Mouse (Mus musculus): Measurements from ENCODE around the gene Nr2c1.

The Nr2c1 gene

DNA sequence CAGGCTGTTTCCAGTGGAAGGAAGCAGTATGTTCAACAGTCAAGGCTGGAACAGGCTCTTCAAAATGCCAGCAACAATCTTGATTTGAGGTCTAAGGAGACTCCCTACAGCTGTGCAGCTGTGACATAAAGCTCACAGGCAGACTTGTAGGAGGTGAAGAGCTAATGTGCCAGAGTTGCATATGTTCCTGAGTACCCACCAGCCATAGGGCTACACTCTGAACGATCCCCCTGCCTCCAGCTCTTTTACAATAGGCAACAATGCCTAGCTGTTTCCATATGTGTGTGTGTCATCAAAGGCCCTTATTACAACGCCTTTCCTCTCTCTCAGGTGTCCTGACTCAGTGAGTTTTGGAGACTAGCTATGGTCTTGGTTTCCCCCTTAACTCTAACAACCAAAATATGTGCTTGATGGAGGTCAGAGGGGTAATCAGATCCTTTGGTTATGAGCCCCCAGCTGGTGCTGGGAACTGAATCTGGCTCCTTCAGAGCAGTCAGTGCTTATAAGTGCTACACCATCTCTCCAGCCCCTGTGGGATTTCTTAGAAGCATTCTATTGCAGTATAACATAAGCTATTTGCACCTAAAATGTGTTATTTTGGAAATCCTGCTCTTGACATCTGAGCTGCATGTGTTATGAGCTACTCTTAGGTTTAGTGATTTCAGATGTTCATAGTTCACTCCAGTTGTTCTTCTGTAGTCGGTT lies 7.4 kb upstream of the Nr2c1 start:
- DNase-seq (ENCODE audit: low spot score in 2 of 2) = no peak

- DNase-seq (ENCODE audit: low spot score in 2 of 2) = no peak
These were observed 5.4 kb upstream of the Nr2c1 start for GRCm38 (mm10) chr10:94142427-94142826.

- DNase-seq (ENCODE audit: low spot score in 2 of 2) = peak in 1 of 2 experiments; percentile 14
These were observed 3.2 kb upstream of the Nr2c1 start for GRCm38 (mm10) chr10:94144581-94144980.

- no peak for DNase-seq (ENCODE audit: low spot score in 2 of 2)
These were observed 450 bp upstream of the Nr2c1 start for GRCm38 (mm10) chr10:94147391-94147755.

DNA sequence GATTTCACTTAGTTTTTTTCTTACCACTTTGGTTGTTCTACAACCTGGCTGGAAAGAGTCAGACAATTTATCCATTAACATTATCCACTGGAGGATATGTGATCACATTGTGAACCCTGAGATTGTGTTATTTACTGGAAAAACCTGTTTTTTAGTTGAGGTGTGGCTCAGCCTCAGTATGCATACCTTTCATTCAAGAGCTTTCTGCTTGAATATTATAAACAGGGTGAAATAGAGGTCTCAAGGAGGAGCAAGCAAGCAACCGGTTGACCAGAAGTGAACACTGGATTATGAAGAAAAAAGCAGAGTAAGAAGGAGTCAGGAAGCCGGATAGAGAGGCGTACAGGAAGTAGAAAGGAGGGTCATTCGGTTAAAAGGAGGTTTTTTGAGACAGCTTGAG lies 3.7 kb downstream of the Nr2c1 start:
- DNase-seq (ENCODE audit: low spot score in 2 of 2) = no peak

GRCm38 (mm10) chr10:94153841-94154240 lies 6.0 kb downstream of the Nr2c1 start:
- DNase-seq (ENCODE audit: low spot score in 2 of 2) = no peak

DNA sequence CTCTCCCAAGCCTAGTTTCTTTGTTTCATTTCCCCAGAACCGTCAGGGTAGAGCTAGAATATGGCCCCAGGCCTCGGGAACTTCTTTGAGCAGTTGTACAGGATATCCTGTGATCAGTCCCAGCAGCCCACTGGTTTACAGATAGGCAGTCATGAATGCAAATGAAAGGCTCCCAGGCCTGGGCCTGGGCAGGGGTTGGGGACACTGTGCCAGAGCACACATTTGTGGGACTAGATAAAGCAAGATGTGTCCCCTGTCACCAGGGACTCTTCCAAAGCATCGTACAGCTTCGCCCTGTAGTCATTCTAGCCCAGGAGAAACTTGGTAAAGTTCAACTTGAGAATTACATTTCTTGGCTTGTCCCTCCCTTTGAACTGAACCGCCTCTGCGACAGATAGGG lies 11.1 kb downstream of the Nr2c1 start:
- no peak for DNase-seq (ENCODE audit: low spot score in 2 of 2)

DNA sequence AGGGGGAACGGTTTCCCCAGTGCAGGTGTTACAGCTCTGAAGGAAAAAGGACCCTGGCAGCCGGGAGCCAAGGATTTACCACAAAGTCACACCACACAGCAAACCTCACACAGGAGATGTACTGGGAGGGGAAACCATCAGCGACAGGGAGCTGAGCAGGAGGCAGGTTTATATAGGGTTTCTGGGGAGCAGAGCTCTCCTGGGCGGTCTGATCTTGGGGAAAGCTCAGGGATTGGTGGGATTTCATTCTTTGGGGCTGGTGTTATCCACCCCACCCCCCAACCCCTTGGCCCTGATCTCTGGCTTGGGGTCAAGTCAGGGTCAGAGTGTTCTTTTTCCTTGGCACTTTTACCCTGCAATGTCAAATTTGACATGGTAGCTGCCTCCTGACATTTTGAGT lies 11.6 kb downstream of the Nr2c1 start:
- DNase-seq (ENCODE audit: low spot score in 2 of 2) = no peak

DNA sequence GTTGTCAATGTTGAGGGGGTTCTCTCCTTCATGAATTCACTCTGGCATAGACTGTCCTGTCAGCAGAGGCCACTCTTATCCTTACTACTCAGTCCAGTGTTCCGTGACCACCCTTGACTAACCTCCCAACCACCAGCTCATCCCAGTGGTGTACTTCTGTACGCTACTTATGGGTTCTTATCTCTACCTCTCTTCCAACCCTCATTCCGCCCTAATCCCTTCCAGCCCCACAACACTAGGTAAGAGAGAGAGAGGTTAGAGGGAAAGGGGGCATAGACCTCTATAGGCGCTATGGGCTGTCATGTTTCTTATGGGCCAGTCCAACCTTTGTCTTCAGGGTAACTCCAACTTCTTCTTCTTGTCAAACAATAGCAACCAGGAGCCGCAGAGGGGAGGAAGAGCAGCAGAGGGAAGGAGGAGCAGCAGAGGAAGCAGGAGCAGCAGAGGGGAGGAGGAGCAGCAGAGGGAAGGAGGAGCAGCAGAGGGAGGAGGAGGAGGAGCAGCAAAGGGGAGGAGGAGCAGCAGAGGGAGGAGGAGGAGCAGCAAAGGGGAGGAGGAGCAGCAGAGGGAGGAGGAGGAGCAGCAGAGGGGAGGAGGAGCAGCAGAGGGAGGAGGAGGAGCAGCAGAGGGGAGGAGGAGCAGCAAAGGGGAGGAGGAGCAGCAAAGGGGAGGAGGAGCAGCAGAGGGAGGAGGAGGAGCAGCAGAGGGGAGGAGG lies 13.4 kb downstream of the Nr2c1 start:
- no peak for DNase-seq (ENCODE audit: low spot score in 2 of 2)

GRCm38 (mm10) chr10:94162031-94162430 lies 14.2 kb downstream of the Nr2c1 start:
- DNase-seq (ENCODE audit: low spot score in 2 of 2) = no peak

DNA sequence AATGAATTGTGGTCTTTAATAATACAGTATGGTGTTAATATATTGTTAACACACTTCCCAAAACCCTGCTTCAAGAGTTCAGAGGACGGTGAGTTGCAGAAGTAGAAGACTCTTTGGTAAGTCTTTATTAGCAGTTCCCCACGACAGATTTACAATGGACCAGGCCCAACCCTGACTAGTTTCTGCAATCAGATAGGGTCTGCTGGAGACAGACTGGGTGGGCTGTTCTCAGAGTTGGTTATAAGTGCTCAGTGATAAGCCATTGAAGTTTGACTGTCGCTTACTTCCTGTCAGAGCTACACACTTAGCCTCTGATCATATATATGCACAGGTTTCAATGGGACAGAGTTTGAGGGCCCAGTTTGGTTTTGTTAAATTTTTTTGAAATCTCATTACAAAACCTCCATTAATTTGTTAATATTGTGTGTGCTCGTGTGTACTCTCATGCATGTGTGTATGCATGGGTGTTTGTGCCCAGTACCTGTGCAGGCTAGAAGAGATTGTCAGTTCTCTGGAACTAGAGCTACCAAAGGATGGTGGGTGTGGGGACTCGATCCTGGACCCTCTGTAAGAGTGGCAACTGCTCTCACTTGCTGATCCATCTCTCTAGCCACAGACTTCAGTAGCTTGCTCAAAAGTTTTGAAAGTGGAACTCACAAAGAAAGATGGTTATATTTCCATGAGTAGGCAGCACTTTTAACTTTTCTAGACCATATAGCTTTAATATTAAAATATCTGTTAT lies 16.5 kb downstream of the Nr2c1 start:
- no peak for DNase-seq (ENCODE audit: low spot score in 2 of 2)

GRCm38 (mm10) chr10:94165426-94165825 lies 17.6 kb downstream of the Nr2c1 start:
- no peak for DNase-seq (ENCODE audit: low spot score in 2 of 2)

DNA sequence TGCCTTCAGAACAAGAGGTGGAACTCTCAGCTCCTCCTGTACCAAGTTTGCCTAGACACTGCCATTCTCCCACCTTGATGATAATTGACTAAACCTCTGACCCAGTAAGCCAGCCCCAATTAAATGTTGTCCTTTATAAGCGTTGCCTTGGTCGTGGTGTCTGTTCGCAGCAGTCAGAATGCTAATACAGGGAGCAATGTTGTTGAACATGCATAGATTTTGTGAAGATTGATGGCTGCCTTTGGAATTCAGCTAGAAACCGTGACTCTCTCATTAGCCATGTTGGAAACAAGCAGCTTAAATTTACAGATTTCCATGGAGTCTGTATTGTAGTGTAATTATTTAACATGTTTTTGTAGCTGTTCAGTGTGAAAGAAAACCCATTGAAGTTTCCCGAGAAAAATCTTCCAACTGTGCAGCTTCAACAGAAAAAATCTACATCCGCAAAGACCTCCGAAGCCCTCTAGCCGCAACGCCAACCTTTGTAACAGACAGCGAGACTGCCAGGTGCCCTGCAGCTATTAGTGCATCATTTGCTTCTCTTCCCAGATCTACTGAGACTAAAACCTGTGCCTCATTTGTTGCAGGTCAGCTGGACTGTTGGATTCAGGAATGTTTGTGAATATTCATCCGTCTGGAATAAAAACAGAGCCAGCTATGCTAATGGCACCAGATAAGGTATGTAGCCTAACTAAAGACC lies 19.4 kb downstream of the Nr2c1 start:
- no peak for DNase-seq (ENCODE audit: low spot score in 2 of 2)

- no peak for DNase-seq (ENCODE audit: low spot score in 2 of 2)
These were observed 23.8 kb downstream of the Nr2c1 start for GRCm38 (mm10) chr10:94171440-94172130.

- no peak for DNase-seq (ENCODE audit: low spot score in 2 of 2)
These were observed 24.3 kb downstream of the Nr2c1 start for GRCm38 (mm10) chr10:94172137-94172536.

GRCm38 (mm10) chr10:94172706-94173105 lies 24.9 kb downstream of the Nr2c1 start:
- DNase-seq (ENCODE audit: low spot score in 2 of 2) = no peak

GRCm38 (mm10) chr10:94174652-94175051 lies 26.8 kb downstream of the Nr2c1 start:
- no peak for DNase-seq (ENCODE audit: low spot score in 2 of 2)

GRCm38 (mm10) chr10:94183199-94183598 lies 35.4 kb downstream of the Nr2c1 start:
- DNase-seq (ENCODE audit: low spot score in 2 of 2) = no peak

DNA sequence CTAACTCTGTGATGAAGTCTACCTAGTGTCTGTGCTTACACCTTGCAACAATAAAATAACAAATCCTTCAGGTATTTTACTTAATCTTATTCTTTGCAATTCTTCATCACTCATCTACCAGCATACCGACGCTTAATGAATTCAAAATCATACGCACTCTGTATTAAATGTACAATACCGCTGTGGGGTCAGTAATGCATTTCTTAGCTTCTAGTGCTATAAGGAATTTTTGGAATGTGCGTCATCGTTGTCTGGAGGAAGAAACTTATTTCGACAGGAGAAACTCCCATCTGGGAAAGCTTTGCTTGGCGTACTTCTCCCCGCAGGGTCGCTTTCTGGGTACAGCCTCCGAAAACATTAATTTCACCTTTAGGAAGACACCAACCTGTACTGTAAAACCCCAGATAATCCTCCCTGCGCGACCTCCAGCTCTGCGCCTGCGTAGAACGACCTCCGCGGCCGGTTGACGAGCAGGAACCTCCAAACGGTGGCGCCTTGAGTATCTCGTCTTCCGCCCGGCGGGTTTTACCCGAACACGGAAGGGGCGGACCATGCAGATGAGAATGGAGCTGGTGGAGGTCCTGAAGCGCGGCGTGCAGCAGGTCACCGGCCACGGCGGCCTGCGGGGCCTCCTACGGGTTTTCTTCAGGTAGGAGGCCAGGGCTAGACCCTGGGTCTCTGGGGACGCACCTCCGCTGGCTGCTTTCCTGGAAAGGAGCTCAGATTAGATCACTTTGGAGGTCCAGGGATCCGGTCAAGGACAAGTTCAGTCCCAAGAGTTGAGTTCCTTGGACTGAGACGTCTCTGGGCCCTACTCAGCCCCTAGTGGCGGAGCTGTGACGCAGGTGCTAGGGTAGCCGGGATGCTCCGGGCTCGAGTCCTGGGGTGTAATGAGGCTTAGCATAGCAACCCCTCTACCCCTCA lies 50.9 kb downstream of the Nr2c1 start, which contains the start of gene Ndufa12:
Gene Ndufa12, plus strand, starts transcription at position 239 of the 924 bp plus-strand sequence.
- peak; percentile 97 to 98 for DNase-seq (ENCODE audit: low spot score in 2 of 2)

GRCm38 (mm10) chr10:94204973-94205372 lies 57.1 kb downstream of the Nr2c1 start:
- no peak for DNase-seq (ENCODE audit: low spot score in 2 of 2)

Data from right cerebral cortex, adult 2 months (tissue).